Mouse (Mus musculus) olfactory bulb, adult 2 months (tissue): ENCODE measurements around the gene Scgb1a1.
"Not testable (repeated sequence)": the region's sequence is repeated elsewhere in the genome, so short reads cannot be mapped to it uniquely, and the experiment has no call there.

ENCODE experiments used
- CTCF ChIP-seq: fragments of 200-500 bp; IDR thresholded peaks from 2 replicates; pipeline ENCODE4 v1.5.1; 2012; ENCODE audit warnings: low read depth, mild to moderate bottlenecking, low read length, moderate library complexity; ENCODE audit not compliant: insufficient read depth
- POLR2A ChIP-seq: fragments of 200-500 bp; IDR thresholded peaks from 2 replicates; pipeline ENCODE4 v1.6.1; 2012; ENCODE audit warnings: mild to moderate bottlenecking, low read depth, low read length, moderate library complexity; ENCODE audit not compliant: insufficient read depth

- TF ChIP-seq CTCF, POLR2A: not testable (repeated sequence)
Measured at GRCm38 (mm10) chr19:9123986-9124385, 36.2 kb upstream of the Scgb1a1 start.
